Mouse (Mus musculus) heart, embryonic 16.5 days (tissue): ENCODE results near the gene Hist2h4. TPM values are rescaled to one million over a fixed set of nuclear protein-coding genes. Genes with fewer than 3 reads are reported as not detected.
"Not testable (repeated sequence)": the region's sequence is repeated elsewhere in the genome, so short reads cannot be mapped to it uniquely, and the experiment has no call there.

Source experiments
- ATAC-seq: fragments of 200-750 bp; cut with Nextera tagmentation; replicated peaks from 2 replicates; pipeline ENCODE4 v1.8.0; 2017; ENCODE audit warnings: moderate number of reproducible peaks; ENCODE audit not compliant: insufficient read depth, low FRiP score; ENCODE audit errors: extremely low read depth
- H3K27ac ChIP-seq: fragments of 300-500 bp; sonication (generic); 2 replicates; pipeline ENCODE4 v1.5.1; 2014; ENCODE audit warnings: mild to moderate bottlenecking, low read length, control low read depth, moderate library complexity
- H3K27me3 ChIP-seq: fragments of 300-500 bp; sonication (generic); 2 replicates; pipeline ENCODE4 v1.6.1; 2014; ENCODE audit warnings: low read length, mixed read lengths; ENCODE audit not compliant: control insufficient read depth, insufficient read depth
- H3K36me3 ChIP-seq: fragments of 300-500 bp; sonication (generic); 2 replicates; pipeline ENCODE4 v1.6.1; 2014; ENCODE audit not compliant: control insufficient read depth, insufficient read depth
- H3K4me1 ChIP-seq: fragments of 300-500 bp; sonication (generic); 2 replicates; pipeline ENCODE4 v1.6.1; 2014; ENCODE audit warnings: low read length, mixed read lengths; ENCODE audit not compliant: control insufficient read depth, insufficient read depth
- H3K4me2 ChIP-seq: fragments of 300-500 bp; sonication (generic); 2 replicates; pipeline ENCODE4 v1.6.1; 2014; ENCODE audit warnings: low read depth, mild to moderate bottlenecking, control low read depth, low read length
- H3K4me3 ChIP-seq: fragments of 300-500 bp; sonication (generic); 2 replicates; pipeline ENCODE4 v1.5.1; 2014; ENCODE audit warnings: mild to moderate bottlenecking, control low read depth, low read length
- H3K9ac ChIP-seq: fragments of 300-500 bp; sonication (generic); 2 replicates; pipeline ENCODE4 v1.6.1; 2014; ENCODE audit warnings: low read length, control low read depth
- H3K9me3 ChIP-seq: fragments of 300-500 bp; sonication (generic); replicated peaks from 2 replicates; pipeline ENCODE4 v1.6.1; 2016; ENCODE audit warnings: low read length; ENCODE audit not compliant: control insufficient read depth
- WGBS: fragments of 180-500 bp; shearing (Covaris S2); extraction: QIAGEN DNeasy Blood & Tissue Kit; methylation state at CpG from one replicate; pipeline ENCODE4 v1.1.7; 2014; 5-methylcytosine and 5-hydroxymethylcytosine counted together
- polyA plus RNA-seq: library from polyadenylated mRNA; unstranded; fragments of >200 nt; fragmentation: Nextera tagmentation; extraction: Ambion mirVana; gene quantifications from 2 replicates; pipeline ENCODE4 v1.2.1, GENCODE M21; 2015

Hist2h4 gene
- polyA plus RNA-seq, 1 experiment from 2014 or later: 2.4 TPM

DNA sequence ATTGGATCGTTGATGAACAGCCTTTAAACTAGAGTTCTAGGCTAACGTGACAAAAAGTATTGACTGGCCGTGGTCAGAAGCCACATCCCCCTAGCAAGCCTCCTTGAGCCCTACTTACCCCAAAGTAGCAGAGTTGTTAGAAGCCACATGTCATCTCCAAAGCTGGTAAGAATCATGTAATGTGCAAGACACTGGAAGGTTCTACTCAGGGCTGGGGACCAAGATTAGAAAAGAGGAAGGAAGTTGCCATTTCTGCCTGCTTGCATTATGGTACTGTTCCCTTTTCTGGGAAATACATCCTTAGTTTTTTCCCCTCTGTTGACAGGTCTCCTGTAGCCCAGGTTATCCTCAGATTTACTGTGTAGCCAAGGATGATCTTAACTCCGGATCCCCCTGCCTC is 30.7 kb upstream of the Hist2h4 start, which contains the start of gene Fcgr1:
Gene Fcgr1, minus strand, starts transcription at position 183 of the 400 bp plus-strand sequence.
- Histone ChIP-seq H3K4me1 (no peaks in the 10 kb centered on the region), H3K27me3 (no peaks in the 10 kb centered on the region), H3K4me3 (no peak within 1 kb of the TSS), H3K9ac (no peak within 1 kb of the TSS), H3K27ac (no peak within 1 kb of the TSS), H3K36me3 (no peaks in the 10 kb centered on the region), H3K9me3 (peaks cover 6% of the 10 kb centered on the region; the same call in 1 of the 2 replicates), H3K4me2 (no peak within 1 kb of the TSS)
- WGBS: 70% methylated on average over 4 of the region's 4 CpGs
- ATAC-seq: no peak

DNA sequence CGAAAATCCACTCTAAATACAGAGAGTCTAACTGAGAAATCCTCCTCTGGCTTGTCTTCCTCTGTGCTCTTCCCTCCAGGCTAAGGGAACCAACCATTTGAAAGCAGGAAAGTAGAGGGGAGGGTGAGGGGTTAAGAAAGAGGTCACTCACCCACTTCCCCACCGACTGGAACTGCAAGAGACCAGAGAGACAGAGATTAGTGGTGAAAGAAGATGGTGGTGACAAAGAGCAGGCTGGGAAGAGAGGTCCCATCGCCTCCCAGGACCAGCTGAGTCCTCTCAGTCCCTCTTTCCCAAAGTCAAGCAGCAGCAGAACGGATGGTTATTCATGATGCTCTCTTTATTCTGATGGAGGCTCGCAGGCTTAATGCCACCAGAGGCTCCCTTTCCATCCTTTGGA is 30.3 kb upstream of the Hist2h4 start:
- 47% methylated on average over 5 of the region's 5 CpGs for WGBS
- Histone ChIP-seq H3K4me2 (no peak overlapping the region), H3K27me3 (no peaks in the 10 kb centered on the region), H3K36me3 (no peaks in the 10 kb centered on the region), H3K9ac (no peak overlapping the region), H3K4me3 (no peak overlapping the region), H3K27ac (no peak overlapping the region), H3K4me1 (no peaks in the 10 kb centered on the region), H3K9me3 (peaks cover 6% of the 10 kb centered on the region; the same call in 1 of the 2 replicates)
- ATAC-seq: no peak

DNA sequence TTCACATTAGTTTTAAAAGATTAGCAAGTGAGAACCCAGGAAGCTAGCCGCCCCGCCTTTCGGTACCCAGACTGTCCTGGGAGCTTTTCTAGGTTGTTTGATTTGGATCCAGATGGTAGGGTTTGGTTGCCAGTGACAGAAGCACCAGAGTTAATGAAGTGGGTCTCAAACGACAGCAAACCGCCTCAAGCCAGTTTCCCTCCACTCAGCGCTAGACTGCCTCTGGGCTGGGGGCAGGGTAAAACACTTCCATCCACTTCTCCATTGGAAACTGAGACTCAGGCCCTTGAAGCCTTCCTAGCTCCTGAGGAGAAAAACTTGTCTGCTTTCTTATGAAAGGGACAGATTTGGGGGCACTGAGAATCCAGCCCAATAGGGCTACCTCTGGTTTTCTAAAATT is 29.5 kb upstream of the Hist2h4 start:
- H3K27me3 ChIP-seq: no peaks in the 10 kb centered on the region

DNA sequence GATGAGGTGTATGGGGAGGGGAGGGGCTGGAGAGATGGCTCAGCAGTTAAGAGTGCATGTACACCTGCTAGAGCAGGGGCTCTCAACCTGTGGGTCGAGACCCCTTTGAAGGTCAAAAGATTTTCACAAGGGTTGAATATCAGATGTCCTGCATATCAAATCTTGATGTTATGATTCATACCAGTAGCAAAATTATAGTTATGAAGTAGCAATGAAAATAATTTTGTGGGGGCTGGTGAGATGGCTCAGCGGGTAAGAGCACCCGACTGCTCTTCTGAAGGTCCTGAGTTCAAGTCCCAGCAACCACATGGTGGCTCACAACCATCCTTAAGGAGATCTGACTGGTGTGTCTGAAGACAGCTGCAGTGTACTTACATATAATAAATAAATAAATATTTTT is 27.6 kb upstream of the Hist2h4 start:
- H3K27me3 ChIP-seq, H3K36me3 ChIP-seq, H3K4me3 ChIP-seq, H3K9ac ChIP-seq, H3K4me1 ChIP-seq, H3K27ac ChIP-seq, H3K9me3 ChIP-seq, ATAC-seq, H3K4me2 ChIP-seq: not testable (repeated sequence)
- 87% methylated on average over 3 of the region's 3 CpGs for WGBS

More for the DNA sequence above, 29.5 kb upstream of the Hist2h4 start:
- no peak overlapping the region for H3K4me2 ChIP-seq
- peaks cover 6% of the 10 kb centered on the region; the same call in 1 of the 2 replicates for H3K9me3 ChIP-seq
- H3K27ac ChIP-seq: no peak overlapping the region
- H3K9ac ChIP-seq: no peak overlapping the region
- no peaks in the 10 kb centered on the region for H3K4me1 ChIP-seq
- no peak for ATAC-seq
- no peaks in the 10 kb centered on the region for H3K36me3 ChIP-seq
- H3K4me3 ChIP-seq: no peak overlapping the region
- 71% methylated on average over 6 of the region's 6 CpGs for WGBS

DNA sequence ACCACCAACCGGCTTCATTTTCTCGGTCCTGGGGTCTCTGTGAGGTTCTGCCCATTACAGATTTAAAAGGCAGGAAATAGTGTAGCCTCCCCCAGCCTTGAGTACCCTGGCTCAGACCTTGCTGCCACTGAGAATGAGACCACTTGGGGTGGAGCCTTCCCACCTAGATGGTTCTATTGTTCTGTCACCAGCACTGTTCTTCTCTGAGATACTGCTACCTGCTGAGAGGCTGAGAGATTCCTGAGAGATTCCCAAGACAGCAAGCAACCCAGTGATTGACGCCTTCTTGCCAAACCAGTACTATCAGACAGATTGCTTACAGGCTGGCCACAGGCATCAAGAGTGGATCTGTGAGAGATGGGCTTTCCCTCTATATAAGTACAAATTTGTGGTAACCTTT is 26.1 kb upstream of the Hist2h4 start:
- no peaks in the 10 kb centered on the region for H3K9me3 ChIP-seq
- no peaks in the 10 kb centered on the region for H3K4me1 ChIP-seq
- H3K27me3 ChIP-seq: no peaks in the 10 kb centered on the region
- ATAC-seq: no peak
- H3K9ac ChIP-seq: no peak overlapping the region
- WGBS: 64% methylated on average over 3 of the region's 3 CpGs
- no peaks in the 10 kb centered on the region for H3K36me3 ChIP-seq
- H3K4me2 ChIP-seq: no peak overlapping the region
- H3K4me3 ChIP-seq: no peak overlapping the region
- H3K27ac ChIP-seq: no peak overlapping the region

DNA sequence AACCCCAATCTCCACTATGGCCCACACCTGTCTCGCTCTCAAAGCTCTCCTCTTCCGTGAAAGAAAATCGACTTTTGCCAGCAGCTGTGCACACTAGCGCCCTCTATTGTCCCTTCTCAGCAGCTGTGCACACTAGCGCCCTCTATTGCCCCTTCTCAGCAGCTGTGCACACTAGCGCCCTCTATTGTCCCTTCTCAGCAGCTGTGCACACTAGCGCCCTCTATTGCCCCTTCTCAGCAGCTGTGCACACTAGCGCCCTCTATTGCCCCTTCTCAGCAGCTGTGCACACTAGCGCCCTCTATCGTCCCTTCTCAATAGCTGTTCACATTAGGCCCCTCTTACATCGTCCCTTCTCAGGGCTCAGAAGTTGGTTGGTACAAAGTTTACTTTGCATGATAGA is 24.2 kb upstream of the Hist2h4 start:
- ATAC-seq, H3K9ac ChIP-seq: not testable (repeated sequence)
- 86% methylated on average over 11 of the region's 11 CpGs for WGBS

DNA sequence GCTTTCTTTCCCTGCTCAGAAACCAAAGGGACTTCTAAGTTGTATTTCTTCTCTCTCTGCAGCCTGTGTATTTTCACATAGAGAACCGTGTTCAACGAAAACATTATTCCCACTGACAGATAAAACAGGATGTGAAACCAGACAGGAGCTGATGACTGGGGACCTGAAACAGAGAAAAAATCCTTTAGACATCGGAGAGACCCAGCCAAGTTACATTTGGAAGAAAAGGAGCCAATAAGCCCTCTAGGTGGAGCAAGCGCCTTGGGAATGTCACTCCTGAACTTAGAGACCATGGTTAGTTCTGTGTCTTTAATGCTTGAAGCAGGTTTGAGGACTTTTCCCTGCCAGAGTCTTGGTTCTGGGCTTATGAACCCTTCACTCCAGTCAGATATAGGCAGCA is 21.3 kb upstream of the Hist2h4 start:
- H3K4me3 ChIP-seq: no peak overlapping the region
- WGBS: 11% methylated on average over 4 of the region's 4 CpGs

More for the DNA sequence above, 24.2 kb upstream of the Hist2h4 start:
- H3K27ac ChIP-seq, H3K9me3 ChIP-seq, H3K36me3 ChIP-seq, H3K4me3 ChIP-seq, H3K27me3 ChIP-seq, H3K4me1 ChIP-seq, H3K4me2 ChIP-seq: not testable (repeated sequence)

DNA sequence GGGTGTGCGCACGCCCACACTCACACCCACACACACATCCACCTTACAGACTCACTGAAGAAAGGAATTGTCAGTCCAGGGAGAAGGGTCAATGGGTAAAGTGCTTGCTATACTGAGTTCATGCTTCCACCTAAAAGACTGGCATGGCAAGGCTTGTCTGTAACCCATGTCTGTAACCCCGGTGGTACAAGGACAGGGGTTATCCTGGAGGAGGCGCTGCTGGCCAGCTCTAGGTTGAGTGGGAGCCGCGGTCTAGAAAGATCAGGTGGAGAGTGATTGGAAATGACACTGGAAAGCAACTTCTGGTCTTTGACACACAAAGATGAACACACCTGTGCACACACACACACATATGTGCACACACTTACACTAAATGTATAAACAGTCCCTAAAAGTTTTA is 17.5 kb upstream of the Hist2h4 start:
- Histone ChIP-seq H3K9me3 (no peaks in the 10 kb centered on the region), H3K36me3 (no peaks in the 10 kb centered on the region), H3K27me3 (peaks cover 6% of the 10 kb centered on the region), H3K9ac (no peak overlapping the region), H3K27ac (no peak overlapping the region), H3K4me3 (no peak overlapping the region), H3K4me1 (peaks cover 7% of the 10 kb centered on the region), H3K4me2 (no peak overlapping the region)
- ATAC-seq: no peak
- WGBS: 47% methylated on average over 6 of the region's 6 CpGs

More for the DNA sequence above, 21.3 kb upstream of the Hist2h4 start:
- H3K4me2 ChIP-seq: peak overlapping the region; percentile 47
- H3K27ac ChIP-seq: no peak overlapping the region
- H3K4me1 ChIP-seq: no peaks in the 10 kb centered on the region
- no peaks in the 10 kb centered on the region for H3K36me3 ChIP-seq
- ATAC-seq: no peak
- H3K27me3 ChIP-seq: peaks cover 6% of the 10 kb centered on the region
- H3K9me3 ChIP-seq: no peaks in the 10 kb centered on the region
- no peak overlapping the region for H3K9ac ChIP-seq

DNA sequence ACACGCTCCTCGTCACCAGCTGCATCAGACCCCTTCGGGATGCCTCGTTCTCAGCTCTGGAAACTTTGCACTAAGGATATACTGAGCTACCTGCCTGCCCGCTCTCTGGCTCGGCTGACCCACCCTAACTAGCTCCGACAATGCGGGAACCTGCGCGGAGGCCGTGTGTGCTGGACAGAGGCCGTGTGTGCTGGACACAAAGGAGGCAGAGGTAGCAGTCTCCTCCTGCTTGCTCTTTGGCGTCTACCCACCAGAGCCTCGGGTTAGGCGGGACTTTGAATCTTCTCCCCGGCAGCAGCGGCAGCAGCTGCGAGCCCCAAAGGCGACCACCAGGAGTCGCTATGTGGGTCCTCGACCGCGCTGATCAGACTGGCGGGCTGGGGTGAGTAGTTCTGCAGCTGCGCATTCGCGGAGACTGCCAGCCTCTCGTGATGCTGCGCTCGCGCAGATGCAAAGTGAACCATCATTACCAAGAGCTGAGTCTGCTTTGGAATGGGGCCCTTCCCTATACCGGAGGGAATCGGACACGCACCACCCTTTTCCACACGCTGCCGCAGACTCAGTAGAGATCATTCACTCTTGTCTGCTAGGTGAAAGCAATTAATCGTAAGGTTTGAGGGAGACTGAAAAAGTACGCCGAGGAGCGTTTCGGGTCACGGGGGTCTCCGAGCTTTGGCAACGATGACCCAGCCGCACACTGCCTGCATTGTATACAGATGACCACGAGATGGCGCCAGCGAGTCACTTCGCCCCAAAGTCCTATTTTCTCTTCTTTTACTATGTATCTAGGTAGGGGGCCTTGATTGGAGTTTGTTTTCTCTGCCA is 14.9 kb upstream of the Hist2h4 start:
- H3K4me1 ChIP-seq: peaks cover 7% of the 10 kb centered on the region
- peak overlapping the region; percentile 82 for H3K27ac ChIP-seq
- H3K4me2 ChIP-seq: peak overlapping the region; percentile 98
- peak overlapping the region; percentile 69 for H3K4me3 ChIP-seq
- H3K36me3 ChIP-seq: no peaks in the 10 kb centered on the region
- peak overlapping the region; percentile 68 for H3K9ac ChIP-seq
- WGBS: under 1% methylated on average over 49 of the region's 49 CpGs
- no peaks in the 10 kb centered on the region for H3K9me3 ChIP-seq
- peaks cover 4% of the 10 kb centered on the region; the same call in 1 of the 2 replicates for H3K27me3 ChIP-seq
- ATAC-seq: peak; percentile 94
